Mouse (Mus musculus) embryo, embryonic 11.5 days (tissue): Measurements from ENCODE around the gene Slc19a1.
A peak's percentile ranks its signal among the peaks of the same experiment; 100 is the strongest.

Source experiments
- DNase-seq: peaks from one replicate; pipeline ENCODE4 v3.0.0-alpha.2; 2012; ENCODE audit warnings: low read depth, low spot score

Gene Slc19a1

GRCm38 (mm10) chr10:77031768-77032375, at the start of gene Slc19a1:
Gene Slc19a1 (plus strand): TSS chr10:77032241.
- DNase-seq: no peak

GRCm38 (mm10) chr10:76988586-76988985, 43.5 kb upstream of the Slc19a1 start:
- no peak for DNase-seq

- no peak for DNase-seq
These were observed 39.6 kb upstream of the Slc19a1 start for GRCm38 (mm10) chr10:76992456-76992855.

GRCm38 (mm10) chr10:76997759-76998513, 34.1 kb upstream of the Slc19a1 start:
- DNase-seq: no peak

GRCm38 (mm10) chr10:77004936-77005335, 27.1 kb upstream of the Slc19a1 start:
- DNase-seq: no peak

GRCm38 (mm10) chr10:77007433-77008108, 24.5 kb upstream of the Slc19a1 start:
- DNase-seq: no peak

- no peak for DNase-seq
These were observed 23.9 kb upstream of the Slc19a1 start for GRCm38 (mm10) chr10:77008109-77008561.

- no peak for DNase-seq
These were observed 23.3 kb upstream of the Slc19a1 start for GRCm38 (mm10) chr10:77008698-77009097.

GRCm38 (mm10) chr10:77011681-77012080, 20.4 kb upstream of the Slc19a1 start:
- DNase-seq: no peak

- DNase-seq: no peak
These were observed 16.0 kb upstream of the Slc19a1 start for GRCm38 (mm10) chr10:77016080-77016479.

- no peak for DNase-seq
These were observed 15.5 kb upstream of the Slc19a1 start for GRCm38 (mm10) chr10:77016499-77016898.

- no peak for DNase-seq
These were observed 15.0 kb upstream of the Slc19a1 start for GRCm38 (mm10) chr10:77017061-77017460.

GRCm38 (mm10) chr10:77017662-77018061, 14.4 kb upstream of the Slc19a1 start:
- DNase-seq: no peak

GRCm38 (mm10) chr10:77021399-77022052, 10.5 kb upstream of the Slc19a1 start:
- peak; percentile 83 for DNase-seq

- no peak for DNase-seq
These were observed 9.5 kb upstream of the Slc19a1 start for GRCm38 (mm10) chr10:77022301-77023130.

- DNase-seq: no peak
These were observed 7.8 kb upstream of the Slc19a1 start for GRCm38 (mm10) chr10:77024231-77024630.

- no peak for DNase-seq
These were observed 5.1 kb upstream of the Slc19a1 start for GRCm38 (mm10) chr10:77026944-77027343.

GRCm38 (mm10) chr10:77028782-77029296, 3.2 kb upstream of the Slc19a1 start:
- no peak for DNase-seq

- DNase-seq: no peak
These were observed 2.3 kb upstream of the Slc19a1 start for GRCm38 (mm10) chr10:77029761-77030160.

GRCm38 (mm10) chr10:77030666-77031065, 1.4 kb upstream of the Slc19a1 start:
- DNase-seq: no peak
